Mouse (Mus musculus): Measurements from ENCODE around the gene Sept9. TPM values are rescaled to one million over a fixed set of nuclear protein-coding genes. Genes with fewer than 3 reads are reported as not detected.

Gene Sept9
- polyA plus RNA-seq, 1 experiment, result 45.3 TPM

DNA sequence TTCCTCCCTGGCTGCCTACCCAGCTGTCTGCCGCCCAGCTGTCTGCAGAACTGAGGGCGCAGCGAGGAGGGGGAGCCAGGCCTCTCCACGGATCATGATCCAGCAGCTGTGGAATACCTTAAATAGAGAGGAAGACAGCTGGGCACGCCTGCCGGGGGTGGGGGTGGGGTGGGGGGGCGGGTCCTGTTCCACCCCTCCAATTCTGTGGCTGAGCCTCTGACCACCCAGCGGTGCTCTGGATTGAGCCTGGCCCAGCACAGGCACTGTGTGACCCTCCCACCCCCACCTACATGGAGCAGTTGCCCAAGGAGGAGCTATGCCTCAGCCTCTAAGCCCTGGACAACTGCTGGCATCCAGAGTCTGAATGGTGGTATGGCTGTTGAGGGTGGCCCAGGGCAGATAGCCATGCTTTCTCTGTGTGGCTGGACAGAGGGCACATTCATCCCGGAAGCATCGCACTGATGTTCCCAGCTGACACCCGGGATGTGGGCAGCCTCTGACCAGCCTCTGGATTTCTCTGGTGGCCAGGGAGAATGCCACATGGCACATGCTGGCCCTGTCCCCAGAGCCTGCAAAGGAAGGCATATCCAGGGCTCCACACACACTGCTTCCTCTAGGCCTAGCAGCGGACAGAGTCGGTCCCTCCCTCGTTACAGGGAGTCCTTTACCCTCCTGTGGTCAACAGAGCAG, 97.2 kb downstream of the Sept9 start:
- no peak for DNase-seq (ENCODE audit: low read depth in 1 of 2, low spot score in 2 of 2)
- TF ChIP-seq CTCF (IDR thresholded peaks at IDR 0.05; ENCODE audit: extremely low read depth, insufficient read depth, insufficient read length, insufficient replicate concordance), result no peak
- no peak for TF ChIP-seq POLR2A (IDR thresholded peaks at IDR 0.05; ENCODE audit: low read depth, low read length)
- whole genome bisulfite sequencing, result 76% methylated on average over 14 of the region's 14 CpGs
- Histone ChIP-seq H3K27me3 (ENCODE audit: control insufficient read depth, insufficient read depth, low read length) (no peaks in the 10 kb centered on the region), H3K4me1 (ENCODE audit: control insufficient read depth, insufficient read depth, insufficient read length) (no peaks in the 10 kb centered on the region; the same call in 1 of the 2 replicates), H3K4me3 (ENCODE audit: extremely low read depth, insufficient read depth, insufficient read length) (no peak overlapping the region), H3K27ac (ENCODE audit: insufficient read depth, low read length) (no peak overlapping the region), H3K36me3 (ENCODE audit: control insufficient read depth, insufficient read depth, low read length) (no peaks in the 10 kb centered on the region)

DNA sequence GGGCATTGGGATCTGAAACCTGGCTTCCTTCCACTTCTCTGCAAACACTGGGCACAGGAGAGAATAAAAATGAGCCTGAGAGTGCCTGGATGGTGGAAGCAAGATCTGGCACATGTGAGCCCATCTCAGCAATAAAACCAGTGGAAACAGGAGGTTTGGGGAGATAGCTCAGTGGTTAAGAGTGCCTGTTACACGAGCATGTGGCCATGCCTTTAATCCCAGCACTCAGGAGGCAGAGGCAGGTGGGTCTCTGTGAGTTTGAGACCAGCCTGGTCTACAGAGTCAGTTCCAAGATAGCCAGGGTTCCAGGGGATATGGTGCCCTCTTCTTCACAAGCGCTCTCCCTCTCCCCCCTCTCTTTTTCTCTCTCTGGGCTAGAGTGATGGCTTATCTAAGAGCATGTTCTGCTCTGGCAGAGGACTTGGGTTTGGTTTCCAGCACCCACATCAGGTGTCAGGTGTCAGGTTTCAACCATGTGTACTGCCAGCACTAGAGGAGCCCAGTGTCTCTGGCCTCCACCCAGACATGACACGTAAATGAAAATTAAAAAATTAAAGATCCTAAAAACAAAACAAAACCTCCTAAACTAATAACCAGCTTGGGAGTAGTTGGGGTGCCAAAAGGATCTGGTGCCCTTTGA, 97.8 kb downstream of the Sept9 start:
- Histone ChIP-seq H3K27ac (ENCODE audit: insufficient read depth, low read length) (no peak overlapping the region), H3K4me3 (ENCODE audit: extremely low read depth, insufficient read depth, insufficient read length) (no peak overlapping the region), H3K4me1 (ENCODE audit: control insufficient read depth, insufficient read depth, insufficient read length) (peaks cover under 1% of the 10 kb centered on the region; the same call in 1 of the 2 replicates), H3K27me3 (ENCODE audit: control insufficient read depth, insufficient read depth, low read length) (no peaks in the 10 kb centered on the region), H3K36me3 (ENCODE audit: control insufficient read depth, insufficient read depth, low read length) (no peaks in the 10 kb centered on the region)
- TF ChIP-seq CTCF (IDR thresholded peaks at IDR 0.05; ENCODE audit: extremely low read depth, insufficient read depth, insufficient read length, insufficient replicate concordance) (no peak), POLR2A (IDR thresholded peaks at IDR 0.05; ENCODE audit: low read depth, low read length) (no peak)
- no peak for DNase-seq (ENCODE audit: low read depth in 1 of 2, low spot score in 2 of 2)
- 82% methylated on average over 3 of the region's 3 CpGs for WGBS

DNA sequence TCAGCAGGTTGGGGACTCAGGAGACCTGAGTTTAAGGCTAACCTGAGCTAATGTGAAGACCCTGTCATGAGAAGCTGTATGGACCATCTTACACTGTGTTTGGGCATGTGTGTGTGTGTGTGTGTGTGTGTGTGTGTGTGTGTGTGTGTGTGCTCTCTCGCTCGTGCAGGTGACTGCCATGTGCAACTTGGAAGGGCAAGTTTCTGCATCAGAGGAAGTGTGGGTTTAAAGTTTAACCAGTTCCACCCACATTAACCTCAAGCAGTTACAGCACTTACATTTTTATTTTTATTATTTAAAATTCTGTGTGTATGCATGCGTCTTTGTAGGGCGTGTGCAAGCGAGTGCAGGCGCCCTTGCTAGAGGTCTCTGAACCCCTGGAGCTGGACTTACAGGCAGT, 100.3 kb downstream of the Sept9 start:
- peak overlapping the region; percentile 59 for H3K27ac ChIP-seq (ENCODE audit: insufficient read depth, low read length)
- DNase-seq (ENCODE audit: low read depth in 1 of 2, low spot score in 2 of 2), result no peak
- H3K4me1 ChIP-seq (ENCODE audit: control insufficient read depth, insufficient read depth, insufficient read length), result peaks cover 5% of the 10 kb centered on the region; the same call in 1 of the 2 replicates
- no peaks in the 10 kb centered on the region for H3K36me3 ChIP-seq (ENCODE audit: control insufficient read depth, insufficient read depth, low read length)
- H3K4me3 ChIP-seq (ENCODE audit: extremely low read depth, insufficient read depth, insufficient read length), result no peak overlapping the region
- WGBS, result 43% methylated on average over 6 of the region's 6 CpGs
- TF ChIP-seq POLR2A (IDR thresholded peaks at IDR 0.05; ENCODE audit: low read depth, low read length) (no peak), CTCF (IDR thresholded peaks at IDR 0.05; ENCODE audit: extremely low read depth, insufficient read depth, insufficient read length, insufficient replicate concordance) (no peak)
- H3K27me3 ChIP-seq (ENCODE audit: control insufficient read depth, insufficient read depth, low read length), result no peaks in the 10 kb centered on the region

DNA sequence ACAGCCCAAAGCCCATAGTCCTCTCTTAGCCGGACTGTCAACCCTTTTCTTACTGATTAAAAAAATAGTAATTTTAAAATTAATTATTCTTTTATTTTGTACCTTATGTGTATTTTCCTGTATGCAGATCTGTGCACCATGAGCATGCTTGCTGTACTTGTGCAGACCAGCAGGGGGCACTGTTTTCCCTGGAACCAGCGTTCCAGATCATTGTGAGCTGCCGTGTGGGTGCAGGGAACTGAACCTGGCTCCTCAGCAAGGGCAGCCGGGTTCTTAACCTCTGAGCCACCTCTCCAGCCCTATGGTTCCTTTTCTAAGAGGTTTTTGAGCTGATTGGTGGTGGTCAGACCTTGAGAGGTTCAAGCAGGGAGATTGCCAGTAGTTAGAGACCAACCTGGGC, 101.3 kb downstream of the Sept9 start:
- Histone ChIP-seq H3K4me3 (ENCODE audit: extremely low read depth, insufficient read depth, insufficient read length) (no peak overlapping the region), H3K36me3 (ENCODE audit: control insufficient read depth, insufficient read depth, low read length) (no peaks in the 10 kb centered on the region), H3K27me3 (ENCODE audit: control insufficient read depth, insufficient read depth, low read length) (no peaks in the 10 kb centered on the region), H3K27ac (ENCODE audit: insufficient read depth, low read length) (peak overlapping the region; percentile 11; the same call in 1 of the 2 replicates), H3K4me1 (ENCODE audit: control insufficient read depth, insufficient read depth, insufficient read length) (peaks cover 5% of the 10 kb centered on the region; the same call in 1 of the 2 replicates)
- TF ChIP-seq CTCF (IDR thresholded peaks at IDR 0.05; ENCODE audit: extremely low read depth, insufficient read depth, insufficient read length, insufficient replicate concordance) (peak; percentile 59; the same call in 1 of the 2 replicates), POLR2A (IDR thresholded peaks at IDR 0.05; ENCODE audit: low read depth, low read length) (no peak)
- no peak for DNase-seq (ENCODE audit: low read depth in 1 of 2, low spot score in 2 of 2)
- 87% methylated on average over 4 of the region's 4 CpGs for WGBS

DNA sequence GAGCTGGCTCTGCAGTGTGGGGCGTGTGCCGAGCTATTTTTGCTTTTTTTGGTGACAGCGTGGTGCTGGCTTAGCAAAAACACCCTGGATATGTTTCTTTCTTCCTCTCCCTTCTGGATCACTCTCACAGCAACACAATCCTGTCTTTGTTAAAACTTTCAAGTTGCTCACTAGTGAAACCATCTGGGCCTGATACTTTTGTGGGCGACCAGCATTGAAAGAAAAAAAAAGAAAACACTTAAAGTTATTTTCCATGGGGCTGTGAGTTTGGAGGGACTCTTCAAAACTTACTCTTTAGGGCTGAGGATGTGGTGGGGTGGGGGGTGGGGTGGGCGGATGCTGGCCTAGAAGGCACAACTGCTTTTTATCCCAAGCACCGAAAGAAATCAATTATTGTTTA, 102.3 kb downstream of the Sept9 start:
- no peak for DNase-seq (ENCODE audit: low read depth in 1 of 2, low spot score in 2 of 2)

DNA sequence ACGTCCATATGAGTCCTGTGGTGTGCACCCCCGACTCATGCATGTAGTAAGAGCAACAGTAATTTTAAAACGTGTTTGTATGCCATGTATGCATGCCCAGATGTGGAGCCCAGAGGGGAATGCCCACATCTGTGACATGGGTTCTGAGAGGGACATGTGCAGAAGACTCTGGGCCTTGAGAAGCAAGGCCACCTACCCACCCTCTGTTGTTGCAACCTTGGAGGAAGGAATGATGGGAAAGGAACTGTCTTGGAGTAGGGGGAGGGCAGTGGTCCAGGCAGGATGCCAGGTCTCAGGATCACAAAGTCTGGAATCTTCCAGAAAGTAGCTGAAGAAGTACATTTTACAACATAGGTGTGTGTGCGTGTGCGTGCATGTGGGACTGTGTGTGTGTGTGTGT, 102.9 kb downstream of the Sept9 start:
- 80% methylated on average over 5 of the region's 5 CpGs for WGBS
- no peaks in the 10 kb centered on the region for H3K36me3 ChIP-seq (ENCODE audit: control insufficient read depth, insufficient read depth, low read length)
- no peak for TF ChIP-seq CTCF (IDR thresholded peaks at IDR 0.05; ENCODE audit: extremely low read depth, insufficient read depth, insufficient read length, insufficient replicate concordance)
- TF ChIP-seq POLR2A (IDR thresholded peaks at IDR 0.05; ENCODE audit: low read depth, low read length), result no peak
- peaks cover 16% of the 10 kb centered on the region; the same call in 1 of the 2 replicates for H3K4me1 ChIP-seq (ENCODE audit: control insufficient read depth, insufficient read depth, insufficient read length)
- no peak overlapping the region for H3K4me3 ChIP-seq (ENCODE audit: extremely low read depth, insufficient read depth, insufficient read length)
- no peak for DNase-seq (ENCODE audit: low read depth in 1 of 2, low spot score in 2 of 2)
- peak overlapping the region; percentile 44 for H3K27ac ChIP-seq (ENCODE audit: insufficient read depth, low read length)
- H3K27me3 ChIP-seq (ENCODE audit: control insufficient read depth, insufficient read depth, low read length), result no peaks in the 10 kb centered on the region

More for the DNA sequence above, 102.3 kb downstream of the Sept9 start:
- no peak for TF ChIP-seq CTCF (IDR thresholded peaks at IDR 0.05; ENCODE audit: extremely low read depth, insufficient read depth, insufficient read length, insufficient replicate concordance)
- no peak for TF ChIP-seq POLR2A (IDR thresholded peaks at IDR 0.05; ENCODE audit: low read depth, low read length)
- Histone ChIP-seq H3K27ac (ENCODE audit: insufficient read depth, low read length) (peak overlapping the region; percentile 22; the same call in 1 of the 2 replicates), H3K4me1 (ENCODE audit: control insufficient read depth, insufficient read depth, insufficient read length) (peaks cover 11% of the 10 kb centered on the region; the same call in 1 of the 2 replicates), H3K4me3 (ENCODE audit: extremely low read depth, insufficient read depth, insufficient read length) (no peak overlapping the region), H3K27me3 (ENCODE audit: control insufficient read depth, insufficient read depth, low read length) (no peaks in the 10 kb centered on the region), H3K36me3 (ENCODE audit: control insufficient read depth, insufficient read depth, low read length) (no peaks in the 10 kb centered on the region)
- WGBS, result 55% methylated on average over 6 of the region's 6 CpGs
